Mouse (Mus musculus) kidney, adult 2 months (tissue): ENCODE data around the gene Agpat3. TPM values are rescaled to one million over a fixed set of nuclear protein-coding genes. Genes with fewer than 3 reads are reported as not detected.

Experiments used
- DNase-seq: peaks from one replicate; pipeline ENCODE4 v3.0.0; 2021
- H3K27ac ChIP-seq: fragments of 200-500 bp; 2 replicates; pipeline ENCODE4 v1.5.1; 2012; ENCODE audit warnings: low read depth, low read length, control low read depth, inconsistent platforms; ENCODE audit not compliant: insufficient read depth
- H3K27me3 ChIP-seq: fragments of 200-500 bp; replicated peaks from 2 replicates; pipeline ENCODE4 v1.6.1; 2012; ENCODE audit warnings: mild to moderate bottlenecking, moderate library complexity, low read length, inconsistent platforms; ENCODE audit not compliant: control insufficient read depth, insufficient read depth
- H3K36me3 ChIP-seq: fragments of 200-500 bp; 2 replicates; pipeline ENCODE4 v1.6.1; 2012; ENCODE audit warnings: mild to moderate bottlenecking, moderate library complexity, low read length, inconsistent platforms; ENCODE audit not compliant: control insufficient read depth, insufficient read depth
- H3K4me1 ChIP-seq: fragments of 200-500 bp; 2 replicates; pipeline ENCODE4 v1.6.1; 2011; ENCODE audit warnings: low read length; ENCODE audit not compliant: control insufficient read depth, insufficient read depth
- H3K4me3 ChIP-seq: fragments of 200-500 bp; 2 replicates; pipeline ENCODE4 v1.5.1; 2011; ENCODE audit warnings: mild to moderate bottlenecking, low read depth, low read length, control low read depth; ENCODE audit not compliant: insufficient read depth
- CTCF ChIP-seq: fragments of 200-500 bp; conservative IDR thresholded peaks from 2 replicates; pipeline ENCODE4 v1.5.1; 2011; ENCODE audit warnings: low read depth, mild to moderate bottlenecking, control low read depth, low read length, moderate library complexity, mixed read lengths; ENCODE audit not compliant: insufficient read depth, insufficient read length
- POLR2A ChIP-seq: fragments of 200-500 bp; IDR thresholded peaks from one replicate; pipeline ENCODE4 v1.6.1; 2011; ENCODE audit warnings: low read depth, low read length, control low read depth
- WGBS: fragments of 180-500 bp; shearing (Covaris S2); methylation state at CpG from one replicate; pipeline ENCODE4 v1.1.7; 2018; 5-methylcytosine and 5-hydroxymethylcytosine counted together
- polyA plus RNA-seq: library from polyadenylated mRNA; depleted of rRNA; stranded (reverse); fragments of >200 nt; gene quantifications from 2 replicates; pipeline ENCODE4 v1.2.3, GENCODE M21; 2012

Agpat3 gene
- polyA plus RNA-seq, 1 experiment: 460 TPM

GRCm38 (mm10) chr10:78321133-78321757 lies 31.0 kb downstream of the Agpat3 start:
- no peak for DNase-seq
- no peak overlapping the region for H3K4me3 ChIP-seq
- no peaks in the 10 kb centered on the region for H3K36me3 ChIP-seq
- H3K4me1 ChIP-seq: peaks cover 25% of the 10 kb centered on the region
- no peak overlapping the region for H3K27ac ChIP-seq
- WGBS: 53% methylated on average over 3 of the region's 3 CpGs
- TF ChIP-seq POLR2A (no peak), CTCF (no peak)
- H3K27me3 ChIP-seq: no peaks in the 10 kb centered on the region

- Histone ChIP-seq H3K4me1 (peaks cover 19% of the 10 kb centered on the region; the same call in 1 of the 2 replicates), H3K36me3 (no peaks in the 10 kb centered on the region), H3K4me3 (no peak overlapping the region), H3K27me3 (no peaks in the 10 kb centered on the region), H3K27ac (no peak overlapping the region)
- peak; percentile 58 for DNase-seq
- TF ChIP-seq POLR2A (no peak), CTCF (no peak)
- 50% methylated on average over 1 of the region's 1 CpGs for WGBS
Measured at GRCm38 (mm10) chr10:78320526-78320925, 31.8 kb downstream of the Agpat3 start.

- H3K27me3 ChIP-seq: no peaks in the 10 kb centered on the region
- DNase-seq: no peak
- H3K4me3 ChIP-seq: no peak overlapping the region
- H3K4me1 ChIP-seq: peaks cover 15% of the 10 kb centered on the region; the same call in 1 of the 2 replicates
- 82% methylated on average over 9 of the region's 9 CpGs for WGBS
- no peaks in the 10 kb centered on the region for H3K36me3 ChIP-seq
- no peak overlapping the region for H3K27ac ChIP-seq
- TF ChIP-seq POLR2A (no peak), CTCF (no peak)
Measured at GRCm38 (mm10) chr10:78319940-78320339, 32.3 kb downstream of the Agpat3 start.

GRCm38 (mm10) chr10:78317270-78317923 lies 34.9 kb downstream of the Agpat3 start:
- no peak for DNase-seq
- Histone ChIP-seq H3K27me3 (no peaks in the 10 kb centered on the region), H3K27ac (no peak overlapping the region), H3K4me3 (no peak overlapping the region), H3K36me3 (no peaks in the 10 kb centered on the region), H3K4me1 (no peaks in the 10 kb centered on the region; the same call in 1 of the 2 replicates)
- 64% methylated on average over 11 of the region's 11 CpGs for WGBS
- no peak for TF ChIP-seq CTCF
- TF ChIP-seq POLR2A: no peak

- WGBS: 60% methylated on average over 15 of the region's 15 CpGs
- peaks cover 3% of the 10 kb centered on the region; the same call in 1 of the 2 replicates for H3K4me1 ChIP-seq
- peak overlapping the region; percentile 60 for H3K27ac ChIP-seq
- TF ChIP-seq POLR2A (no peak), CTCF (no peak)
- no peak overlapping the region for H3K4me3 ChIP-seq
- H3K36me3 ChIP-seq: no peaks in the 10 kb centered on the region
- DNase-seq: peak; percentile 50
- H3K27me3 ChIP-seq: no peaks in the 10 kb centered on the region
Measured at GRCm38 (mm10) chr10:78316228-78317087, 35.8 kb downstream of the Agpat3 start.

- H3K36me3 ChIP-seq: no peaks in the 10 kb centered on the region
- no peak for DNase-seq
- H3K4me3 ChIP-seq: no peak overlapping the region
- H3K27me3 ChIP-seq: no peaks in the 10 kb centered on the region
- WGBS: 69% methylated on average over 1 of the region's 1 CpGs
- peaks cover 3% of the 10 kb centered on the region; the same call in 1 of the 2 replicates for H3K4me1 ChIP-seq
- peak overlapping the region; percentile 60; the same call in 1 of the 2 replicates for H3K27ac ChIP-seq
- TF ChIP-seq POLR2A (no peak), CTCF (no peak)
Measured at GRCm38 (mm10) chr10:78315145-78315544, 37.1 kb downstream of the Agpat3 start.

- Histone ChIP-seq H3K27me3 (no peaks in the 10 kb centered on the region), H3K4me1 (peaks cover 11% of the 10 kb centered on the region), H3K4me3 (no peak overlapping the region), H3K36me3 (no peaks in the 10 kb centered on the region), H3K27ac (no peak overlapping the region)
- no peak for DNase-seq
- TF ChIP-seq CTCF: no peak
- no peak for TF ChIP-seq POLR2A
- 64% methylated on average over 13 of the region's 13 CpGs for WGBS
Measured at GRCm38 (mm10) chr10:78311886-78312635, 40.2 kb downstream of the Agpat3 start.
